Mouse (Mus musculus): ENCODE data around the gene T2. TPM values are rescaled to one million over a fixed set of nuclear protein-coding genes. Genes with fewer than 3 reads are reported as not detected.

The T2 gene
- polyA plus RNA-seq, 1 experiment, result not detected

DNA sequence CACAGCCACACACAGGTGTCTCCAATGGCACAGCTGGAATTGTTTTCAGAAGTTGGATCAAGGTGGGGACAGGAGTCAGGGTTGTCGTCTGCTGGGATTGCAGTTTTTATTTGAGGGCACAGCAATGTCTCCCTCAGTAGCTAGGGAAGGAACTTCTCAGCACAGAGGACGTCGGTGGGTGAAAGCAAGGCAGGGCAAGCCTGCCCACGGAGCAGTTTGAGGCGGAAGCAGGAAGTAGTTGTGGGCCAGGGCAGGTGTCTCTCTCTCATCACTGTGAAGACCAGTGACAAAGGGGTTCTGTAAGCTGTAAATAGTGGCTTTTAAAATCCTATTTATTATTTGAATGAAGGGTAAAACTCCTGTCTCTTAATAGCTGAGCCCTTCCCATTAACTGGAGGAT lies 13.1 kb upstream of the T2 start:
- peaks cover 12% of the 10 kb centered on the region for H3K4me1 ChIP-seq (ENCODE audit: control insufficient read depth, insufficient read depth, insufficient read length)
- H3K36me3 ChIP-seq (ENCODE audit: control insufficient read depth, insufficient read depth, low read length), result no peaks in the 10 kb centered on the region
- DNase-seq (ENCODE audit: low read depth in 1 of 2, low spot score in 2 of 2), result no peak
- 5% methylated on average over 5 of the region's 5 CpGs for WGBS
- peaks cover 13% of the 10 kb centered on the region for H3K27me3 ChIP-seq (ENCODE audit: control insufficient read depth, insufficient read depth, low read length)
- H3K4me3 ChIP-seq (ENCODE audit: extremely low read depth, insufficient read depth, insufficient read length), result no peak overlapping the region
- TF ChIP-seq CTCF (IDR thresholded peaks at IDR 0.05; ENCODE audit: extremely low read depth, insufficient read depth, insufficient read length, insufficient replicate concordance) (no peak), POLR2A (IDR thresholded peaks at IDR 0.05; ENCODE audit: low read depth, low read length) (no peak)
- H3K27ac ChIP-seq (ENCODE audit: insufficient read depth, low read length), result no peak overlapping the region

DNA sequence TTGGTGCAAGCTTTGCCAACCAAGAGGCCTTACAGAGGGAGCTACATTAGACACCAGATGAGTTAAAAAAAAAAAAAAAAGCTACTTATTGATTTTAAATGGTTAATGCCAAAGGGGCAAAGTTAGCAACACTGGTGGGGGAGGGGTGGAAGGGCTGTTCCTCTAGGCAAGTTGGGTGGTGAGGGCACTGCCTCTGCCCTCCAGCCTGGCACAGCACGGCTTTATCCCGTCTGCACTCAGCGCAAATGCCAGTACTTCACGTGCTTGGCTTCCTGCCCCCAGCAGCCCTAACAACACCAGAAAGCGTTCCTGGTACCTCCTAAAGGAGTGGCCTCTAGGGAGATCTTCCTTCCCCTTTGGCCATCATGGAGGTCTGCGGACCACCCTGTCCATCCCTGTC lies 12.4 kb upstream of the T2 start:
- DNase-seq (ENCODE audit: low read depth in 1 of 2, low spot score in 2 of 2), result no peak
- Histone ChIP-seq H3K27ac (ENCODE audit: insufficient read depth, low read length) (no peak overlapping the region), H3K4me3 (ENCODE audit: extremely low read depth, insufficient read depth, insufficient read length) (no peak overlapping the region), H3K36me3 (ENCODE audit: control insufficient read depth, insufficient read depth, low read length) (no peaks in the 10 kb centered on the region), H3K4me1 (ENCODE audit: control insufficient read depth, insufficient read depth, insufficient read length) (peaks cover 12% of the 10 kb centered on the region), H3K27me3 (ENCODE audit: control insufficient read depth, insufficient read depth, low read length) (peaks cover 13% of the 10 kb centered on the region)
- WGBS, result 89% methylated on average over 6 of the region's 6 CpGs
- TF ChIP-seq CTCF (IDR thresholded peaks at IDR 0.05; ENCODE audit: extremely low read depth, insufficient read depth, insufficient read length, insufficient replicate concordance) (no peak), POLR2A (IDR thresholded peaks at IDR 0.05; ENCODE audit: low read depth, low read length) (no peak)

DNA sequence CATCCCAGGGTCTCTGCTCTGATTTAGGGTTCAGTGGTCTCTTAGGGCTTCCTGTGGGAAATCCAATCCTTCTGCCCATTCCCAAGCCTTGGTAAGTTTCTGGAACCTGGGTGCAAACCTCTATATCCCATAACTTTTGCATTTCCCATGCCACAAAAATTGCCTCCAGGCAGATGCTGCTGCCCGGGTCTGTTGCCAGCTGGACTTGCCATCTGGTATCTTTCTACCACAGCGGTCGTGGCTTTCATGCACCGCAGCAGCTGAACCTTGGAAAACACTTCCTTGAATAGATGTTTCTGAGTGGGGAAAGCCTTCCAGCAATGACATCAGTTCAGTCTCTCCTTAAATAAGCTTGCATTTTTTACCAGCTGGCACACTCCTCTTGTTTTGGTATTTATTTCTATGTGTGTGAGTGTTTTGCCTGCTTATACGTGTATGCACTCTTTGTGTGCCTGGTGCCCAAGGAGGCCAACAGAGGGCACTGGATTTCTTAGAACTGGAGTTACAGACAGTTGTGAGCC lies 8.0 kb upstream of the T2 start:
- H3K27ac ChIP-seq (ENCODE audit: insufficient read depth, low read length), result no peak overlapping the region
- H3K4me3 ChIP-seq (ENCODE audit: extremely low read depth, insufficient read depth, insufficient read length), result no peak overlapping the region
- TF ChIP-seq CTCF (IDR thresholded peaks at IDR 0.05; ENCODE audit: extremely low read depth, insufficient read depth, insufficient read length, insufficient replicate concordance), result no peak
- TF ChIP-seq POLR2A (IDR thresholded peaks at IDR 0.05; ENCODE audit: low read depth, low read length), result no peak
- H3K27me3 ChIP-seq (ENCODE audit: control insufficient read depth, insufficient read depth, low read length), result no peaks in the 10 kb centered on the region
- WGBS, result 80% methylated on average over 5 of the region's 5 CpGs
- DNase-seq (ENCODE audit: low read depth in 1 of 2, low spot score in 2 of 2), result no peak
- H3K4me1 ChIP-seq (ENCODE audit: control insufficient read depth, insufficient read depth, insufficient read length), result no peaks in the 10 kb centered on the region
- H3K36me3 ChIP-seq (ENCODE audit: control insufficient read depth, insufficient read depth, low read length), result no peaks in the 10 kb centered on the region

DNA sequence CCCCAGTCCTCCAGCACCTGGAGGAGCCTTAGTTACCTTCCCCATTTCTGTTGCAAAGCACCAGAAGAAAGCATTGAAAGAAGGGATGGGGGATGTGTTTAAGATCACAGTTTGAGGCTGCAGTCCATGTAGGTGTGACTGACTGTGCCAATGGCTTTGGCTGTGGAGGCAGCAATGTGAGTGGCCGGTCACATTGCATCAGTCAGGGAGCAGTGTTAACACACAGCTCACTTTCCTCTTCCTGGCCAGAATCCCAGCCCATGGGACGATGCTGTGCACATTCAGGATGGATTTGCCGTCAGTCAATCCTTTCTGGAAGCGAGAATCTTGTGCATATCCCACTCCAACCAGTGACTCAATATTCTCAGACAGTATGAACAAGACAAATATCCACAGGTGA lies 6.9 kb upstream of the T2 start:
- no peak overlapping the region for H3K4me3 ChIP-seq (ENCODE audit: extremely low read depth, insufficient read depth, insufficient read length)
- no peaks in the 10 kb centered on the region for H3K36me3 ChIP-seq (ENCODE audit: control insufficient read depth, insufficient read depth, low read length)
- 84% methylated on average over 4 of the region's 4 CpGs for WGBS
- TF ChIP-seq POLR2A (IDR thresholded peaks at IDR 0.05; ENCODE audit: low read depth, low read length) (no peak), CTCF (IDR thresholded peaks at IDR 0.05; ENCODE audit: extremely low read depth, insufficient read depth, insufficient read length, insufficient replicate concordance) (no peak)
- DNase-seq (ENCODE audit: low read depth in 1 of 2, low spot score in 2 of 2), result no peak
- no peaks in the 10 kb centered on the region for H3K4me1 ChIP-seq (ENCODE audit: control insufficient read depth, insufficient read depth, insufficient read length)
- H3K27ac ChIP-seq (ENCODE audit: insufficient read depth, low read length), result no peak overlapping the region
- H3K27me3 ChIP-seq (ENCODE audit: control insufficient read depth, insufficient read depth, low read length), result no peaks in the 10 kb centered on the region

DNA sequence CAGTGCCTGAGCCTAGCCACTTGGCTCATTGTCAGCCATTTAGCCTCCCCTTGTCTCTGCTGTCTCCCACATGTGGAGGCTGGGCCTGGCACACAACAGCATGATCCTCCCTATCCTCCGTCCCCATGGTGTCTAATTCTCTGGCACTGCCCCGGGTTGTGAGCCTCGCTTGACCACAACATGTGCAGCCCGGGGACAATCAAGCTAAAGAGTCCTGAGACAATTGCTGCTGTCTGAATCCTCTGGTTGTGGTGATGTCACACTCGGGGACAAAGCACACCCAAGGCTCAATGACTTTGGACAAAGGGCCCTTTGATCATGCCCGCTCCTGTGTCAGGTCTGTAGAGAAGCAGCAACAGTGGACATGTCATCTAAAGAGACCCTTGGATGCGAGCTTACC lies 4.7 kb upstream of the T2 start:
- Histone ChIP-seq H3K4me1 (ENCODE audit: control insufficient read depth, insufficient read depth, insufficient read length) (no peaks in the 10 kb centered on the region), H3K27ac (ENCODE audit: insufficient read depth, low read length) (no peak overlapping the region), H3K27me3 (ENCODE audit: control insufficient read depth, insufficient read depth, low read length) (no peaks in the 10 kb centered on the region), H3K4me3 (ENCODE audit: extremely low read depth, insufficient read depth, insufficient read length) (no peak overlapping the region), H3K36me3 (ENCODE audit: control insufficient read depth, insufficient read depth, low read length) (no peaks in the 10 kb centered on the region)
- no peak for DNase-seq (ENCODE audit: low read depth in 1 of 2, low spot score in 2 of 2)
- TF ChIP-seq CTCF (IDR thresholded peaks at IDR 0.05; ENCODE audit: extremely low read depth, insufficient read depth, insufficient read length, insufficient replicate concordance), result no peak
- no peak for TF ChIP-seq POLR2A (IDR thresholded peaks at IDR 0.05; ENCODE audit: low read depth, low read length)
- 86% methylated on average over 7 of the region's 7 CpGs for WGBS

DNA sequence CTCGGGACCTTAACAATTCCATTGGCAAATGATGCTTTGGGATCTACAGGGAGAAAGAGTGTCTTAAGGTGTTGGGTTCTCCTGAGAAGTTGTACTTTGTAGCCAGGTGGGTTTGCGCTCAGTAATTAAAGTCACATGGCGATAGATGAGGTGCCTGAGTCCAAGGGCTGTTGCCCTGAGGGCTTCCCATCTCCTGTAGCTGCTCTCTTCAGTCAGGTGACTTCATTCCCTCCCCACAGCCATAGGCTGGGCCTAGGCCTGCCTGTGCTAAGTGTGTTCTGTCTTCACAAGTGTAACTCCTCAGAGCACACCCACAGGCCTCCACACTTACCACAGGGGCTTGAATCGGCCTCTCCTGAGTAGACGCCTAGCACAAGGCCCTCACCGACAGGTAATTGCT lies 1.7 kb downstream of the T2 start:
- Histone ChIP-seq H3K27me3 (ENCODE audit: control insufficient read depth, insufficient read depth, low read length) (no peaks in the 10 kb centered on the region), H3K27ac (ENCODE audit: insufficient read depth, low read length) (no peak overlapping the region), H3K36me3 (ENCODE audit: control insufficient read depth, insufficient read depth, low read length) (no peaks in the 10 kb centered on the region), H3K4me3 (ENCODE audit: extremely low read depth, insufficient read depth, insufficient read length) (no peak overlapping the region), H3K4me1 (ENCODE audit: control insufficient read depth, insufficient read depth, insufficient read length) (no peaks in the 10 kb centered on the region)
- 91% methylated on average over 6 of the region's 6 CpGs for WGBS
- TF ChIP-seq CTCF (IDR thresholded peaks at IDR 0.05; ENCODE audit: extremely low read depth, insufficient read depth, insufficient read length, insufficient replicate concordance) (no peak), POLR2A (IDR thresholded peaks at IDR 0.05; ENCODE audit: low read depth, low read length) (no peak)
- DNase-seq (ENCODE audit: low read depth in 1 of 2, low spot score in 2 of 2), result no peak

DNA sequence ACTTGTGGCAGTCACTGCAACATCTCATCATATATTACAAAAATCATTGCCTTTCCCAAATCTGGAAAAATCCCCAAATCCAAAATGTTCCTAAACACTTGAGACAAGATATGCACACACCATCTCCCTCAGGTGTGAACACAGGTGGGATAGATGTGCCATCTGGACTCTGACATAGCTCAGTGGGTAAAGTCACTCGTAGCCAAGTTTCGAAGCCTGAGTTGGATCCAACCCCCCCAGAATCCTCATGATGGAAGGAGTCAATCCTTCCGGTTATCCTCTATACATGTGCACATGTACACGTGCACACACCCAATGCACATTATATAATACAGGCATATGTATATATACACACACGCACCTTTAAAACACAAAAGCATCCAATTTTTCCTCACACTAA lies 5.1 kb downstream of the T2 start:
- Histone ChIP-seq H3K27ac (ENCODE audit: insufficient read depth, low read length) (no peak overlapping the region), H3K27me3 (ENCODE audit: control insufficient read depth, insufficient read depth, low read length) (no peaks in the 10 kb centered on the region)
- 96% methylated on average over 5 of the region's 5 CpGs for WGBS

More for the DNA sequence above, 5.1 kb downstream of the T2 start:
- TF ChIP-seq POLR2A (IDR thresholded peaks at IDR 0.05; ENCODE audit: low read depth, low read length) (no peak), CTCF (IDR thresholded peaks at IDR 0.05; ENCODE audit: extremely low read depth, insufficient read depth, insufficient read length, insufficient replicate concordance) (no peak)
- no peak overlapping the region for H3K4me3 ChIP-seq (ENCODE audit: extremely low read depth, insufficient read depth, insufficient read length)
- no peak for DNase-seq (ENCODE audit: low read depth in 1 of 2, low spot score in 2 of 2)
- no peaks in the 10 kb centered on the region for H3K36me3 ChIP-seq (ENCODE audit: control insufficient read depth, insufficient read depth, low read length)
- H3K4me1 ChIP-seq (ENCODE audit: control insufficient read depth, insufficient read depth, insufficient read length), result no peaks in the 10 kb centered on the region
